Mouse (Mus musculus): ENCODE measurements around the gene Celf2.

DNA sequence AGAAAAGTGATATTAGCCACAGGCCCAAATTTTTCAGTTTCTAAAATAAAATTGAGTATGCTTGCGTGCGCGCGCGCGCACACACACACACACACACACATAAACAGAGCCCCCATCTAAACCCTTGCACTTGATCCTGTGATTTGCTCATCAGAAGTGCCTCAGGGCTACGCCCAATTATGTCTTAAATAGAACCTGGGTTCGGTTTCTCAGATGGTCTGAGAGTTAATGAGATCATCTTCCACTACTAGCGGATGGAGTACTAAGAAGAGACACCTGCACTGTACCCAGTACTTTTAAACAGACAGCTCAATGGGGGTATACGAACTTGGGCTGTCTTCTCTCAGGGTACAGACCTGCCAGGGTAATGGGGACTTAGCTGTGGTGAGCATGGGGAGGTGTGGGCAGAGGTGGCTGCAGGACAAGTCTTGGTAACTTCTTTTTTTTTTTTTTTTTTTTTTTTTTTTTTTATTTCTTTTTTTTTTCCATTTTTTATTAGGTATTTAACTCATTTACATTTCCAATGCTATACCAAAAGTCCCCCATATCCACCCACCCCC is 923.2 kb downstream of the Celf2 start:
- no peak for TF ChIP-seq CTCF (IDR thresholded peaks at IDR 0.05; ENCODE audit: extremely low read depth, insufficient read length, insufficient replicate concordance, low read depth, low read length)
- TF ChIP-seq POLR2A (IDR thresholded peaks at IDR 0.05; ENCODE audit: low read depth, low read length): no peak
